Mouse (Mus musculus): Measurements from ENCODE around the gene Ikzf1. TPM values are rescaled to one million over a fixed set of nuclear protein-coding genes. Genes with fewer than 3 reads are reported as not detected.

Ikzf1 gene
- total RNA-seq, 2 experiments from 2014 or later: 3.4 to 4.0 TPM

Other genes starting within 250 kb of the Ikzf1 start
- 1 to 10 TPM in 1 of 2 experiments, under 1 TPM in 1; 0.37 to 2.7 TPM for gene Spata48, start 222.9 kb upstream of the Ikzf1 start, total RNA-seq (2021)
- gene Zpbp, start 222.6 kb upstream of the Ikzf1 start, total RNA-seq (2021): 1 to 10 TPM; 1.2 to 1.4 TPM
- not detected for gene 4930512M02Rik, start 57.2 kb upstream of the Ikzf1 start, total RNA-seq (2021)
- gene Fignl1, start 124.0 kb downstream of the Ikzf1 start, total RNA-seq (2021): under 1 TPM; 0.70 to 0.81 TPM
- gene Ddc, start 213.1 kb downstream of the Ikzf1 start, total RNA-seq (2021): 1 to 10 TPM; 5.1 to 5.4 TPM